Comparison of ENCODE assay signal across 23 mouse cellular contexts in genomic region chr3:90600036-90600435, GRCm38 (mm10). TPM values are rescaled to one million over a fixed set of nuclear protein-coding genes. Genes with fewer than 3 reads are reported as not detected.
DNase-seq lines count a peak whose midpoint lies in the region; ATAC-seq and TF ChIP-seq lines count a peak whose summit lies in the region.
"Had no signal": no experiment of that assay in that cellular context is flagged by ENCODE, and none has a peak within 500 bp of the region (broad histone marks: within the 10 kb centered on the region; RNA-seq: fewer than 3 reads in every experiment).

No protein-coding gene starts in this region.

- no peak for ATAC-seq in lung, postnatal 0 days
- ATAC-seq: forebrain, embryonic 13.5 days; forebrain, postnatal 0 days; intestine, embryonic 16.5 days had no signal

- no peak overlapping the region for H3K9ac ChIP-seq in lung, postnatal 0 days (replicated peaks; ENCODE audit: low read depth)
- H3K9ac ChIP-seq: forebrain, embryonic 13.5 days; forebrain, postnatal 0 days; hindbrain, embryonic 15.5 days had no signal

- no peak overlapping the region for H3K4me3 ChIP-seq in heart, embryonic 10.5 days
- H3K4me3 ChIP-seq in brown adipose tissue, adult 24 weeks (ENCODE audit: insufficient read depth, low read depth, low read length) = no peak overlapping the region
- no peak overlapping the region for H3K4me3 ChIP-seq in embryonic facial prominence, embryonic 10.5 days
- H3K4me3 ChIP-seq in myocyte = no peak overlapping the region
- H3K4me3 ChIP-seq in lung, postnatal 0 days (ENCODE audit: low read depth, low read length) = no peak overlapping the region
- H3K4me3 ChIP-seq: forebrain, embryonic 13.5 days; hindbrain, embryonic 15.5 days had no signal

- no peaks in the 10 kb centered on the region for H3K9me3 ChIP-seq in heart, embryonic 10.5 days
- no peaks in the 10 kb centered on the region for H3K9me3 ChIP-seq in embryonic facial prominence, embryonic 10.5 days
- no peaks in the 10 kb centered on the region for H3K9me3 ChIP-seq in lung, postnatal 0 days (ENCODE audit: low read length)
- H3K9me3 ChIP-seq: forebrain, embryonic 13.5 days; hindbrain, embryonic 15.5 days had no signal

- peaks cover 21% of the 10 kb centered on the region for H3K79me2 ChIP-seq in myocyte (ENCODE audit: control insufficient read depth, insufficient read depth)

- H3K4me1 ChIP-seq in heart, embryonic 10.5 days = 0 out of 2 replicates have a peak, but pooled peaks cover 12% of the 10 kb centered on the region
- H3K4me1 ChIP-seq in brown adipose tissue, adult 24 weeks (ENCODE audit: control insufficient read depth, insufficient read depth, insufficient read length, low read length) = peaks cover 41% of the 10 kb centered on the region
- peaks cover 39% of the 10 kb centered on the region for H3K4me1 ChIP-seq in embryonic facial prominence, embryonic 10.5 days
- H3K4me1 ChIP-seq in lung, postnatal 0 days (ENCODE audit: insufficient read depth, low read depth, low read length) = peaks cover 9% of the 10 kb centered on the region

- TF ChIP-seq EP300 in lung, postnatal 0 days (IDR thresholded peaks at IDR 0.05) = no peak

- no peaks in the 10 kb centered on the region for H3K36me3 ChIP-seq in heart, embryonic 10.5 days
- no peaks in the 10 kb centered on the region for H3K36me3 ChIP-seq in embryonic facial prominence, embryonic 10.5 days (replicated peaks)
- no peaks in the 10 kb centered on the region for H3K36me3 ChIP-seq in myocyte (ENCODE audit: control insufficient read depth, insufficient read depth)
- no peaks in the 10 kb centered on the region for H3K36me3 ChIP-seq in lung, postnatal 0 days (ENCODE audit: insufficient read depth, low read length)
- H3K36me3 ChIP-seq: hindbrain, embryonic 15.5 days had no signal

- H3K4me2 ChIP-seq in myocyte (ENCODE audit: low read depth) = peak overlapping the region; percentile 67
- no peak overlapping the region for H3K4me2 ChIP-seq in lung, postnatal 0 days (replicated peaks; ENCODE audit: low read depth, low read length)
- H3K4me2 ChIP-seq: forebrain, embryonic 13.5 days; hindbrain, embryonic 15.5 days had no signal

- TF ChIP-seq CTCF in lung, postnatal 0 days (IDR thresholded peaks at IDR 0.05) = no peak

- H3K27ac ChIP-seq in heart, embryonic 10.5 days = no peak overlapping the region
- H3K27ac ChIP-seq in brown adipose tissue, adult 24 weeks (replicated peaks; ENCODE audit: low read depth, low read length) = 0 out of 2 replicates have a peak overlapping the region, but pooled peaks have one; percentile 29
- H3K27ac ChIP-seq in embryonic facial prominence, embryonic 10.5 days (replicated peaks) = peak overlapping the region; percentile 1; the same call in 1 of the 2 replicates
- no peak overlapping the region for H3K27ac ChIP-seq in lung, postnatal 0 days (ENCODE audit: low read length)
- H3K27ac ChIP-seq: forebrain, embryonic 13.5 days; hindbrain, embryonic 15.5 days had no signal

- TF ChIP-seq POLR2A in myocyte (IDR thresholded peaks at IDR 0.05; ENCODE audit: insufficient read length, low read depth) = no peak

- H3K27me3 ChIP-seq in heart, embryonic 10.5 days (ENCODE audit: insufficient read depth, poor library complexity, severe bottlenecking) = no peaks in the 10 kb centered on the region
- no peaks in the 10 kb centered on the region for H3K27me3 ChIP-seq in embryonic facial prominence, embryonic 10.5 days (replicated peaks; ENCODE audit: low read depth, poor library complexity, severe bottlenecking)
- no peaks in the 10 kb centered on the region for H3K27me3 ChIP-seq in myocyte (ENCODE audit: control insufficient read depth, insufficient read depth, insufficient read length)
- H3K27me3 ChIP-seq in lung, postnatal 0 days (replicated peaks; ENCODE audit: insufficient read depth, low read length) = no peaks in the 10 kb centered on the region
- H3K27me3 ChIP-seq: forebrain, embryonic 13.5 days; hindbrain, embryonic 15.5 days had no signal

- no peak overlapping the region for H3ac ChIP-seq in myocyte (ENCODE audit: control insufficient read depth, insufficient read length)

- DNase-seq in heart, embryonic 10.5 days (ENCODE audit: low spot score) = peak; percentile 68
- DNase-seq in heart, postnatal 4 days = no peak
- DNase-seq in embryonic facial prominence, embryonic 10.5 days (ENCODE audit: low spot score) = no peak
- no peak for DNase-seq in kidney, adult 11 months
- no peak for DNase-seq in lung, postnatal 0 days (ENCODE audit: low spot score)
- DNase-seq: adrenal gland, adult 2 months; adrenal gland, postnatal 25 days; cerebellum, adult 2 months; cerebellum, postnatal 10 days; forebrain, postnatal 0 days had no signal

- 75% methylated on average over 6 of the region's 6 CpGs for WGBS in heart, embryonic 10.5 days
- WGBS in embryonic facial prominence, embryonic 10.5 days = 78% methylated on average over 6 of the region's 6 CpGs
- WGBS in lung, postnatal 0 days = 87% methylated on average over 6 of the region's 6 CpGs

TF ChIP-seq in myocyte, 11 proteins besides CTCF, POLR2A, EP300 and RAD21:
- no peak for TF ChIP-seq SRF (IDR thresholded peaks at IDR 0.05; ENCODE audit: control insufficient read depth, insufficient read length, low read depth)
- TF ChIP-seq POLR2AphosphoS2 (IDR thresholded peaks at IDR 0.05; ENCODE audit: insufficient read length, low read depth) = no peak
- no peak for TF ChIP-seq TCF12 (IDR thresholded peaks at IDR 0.05; ENCODE audit: insufficient read depth, poor library complexity, severe bottlenecking)
- no peak for TF ChIP-seq CEBPB (IDR thresholded peaks at IDR 0.05; ENCODE audit: insufficient read depth, poor library complexity, severe bottlenecking)
- TF ChIP-seq MYOG (IDR thresholded peaks at IDR 0.05; ENCODE audit: control insufficient read depth in 1 of 3, insufficient read depth in 1 of 3, insufficient read length in 2 of 3, low read depth in 2 of 3) = no peak
- no peak for TF ChIP-seq REST (IDR thresholded peaks at IDR 0.05; ENCODE audit: insufficient read depth, insufficient read length)
- TF ChIP-seq USF1 (IDR thresholded peaks at IDR 0.05; ENCODE audit: low read depth) = no peak
- TF ChIP-seq MAX (IDR thresholded peaks at IDR 0.05; ENCODE audit: low read depth) = no peak

RNA-seq across cellular contexts. Expression of gene Gm42674, which starts 1.7 kb away (rescaled TPM):
- polyA plus RNA-seq in heart, embryonic 10.5 days (2016; fragmentation: Nextera tagmentation; extraction: Ambion mirVana) = not detected in 2 replicates
- total RNA-seq in heart, postnatal 4 days (2021) = not detected
- polyA plus RNA-seq in brown adipose tissue, adult 24 weeks (2012; ENCODE audit: insufficient read depth, insufficient read length, missing spikeins) = not detected in 2 replicates
- not detected in 2 replicates for polyA plus RNA-seq in embryonic facial prominence, embryonic 10.5 days (2016; fragmentation: Nextera tagmentation; extraction: Ambion mirVana)
- 0.89 TPM for polyA plus RNA-seq in myocyte (2012; fragmentation: generic; extraction: Trizol)
- polyA plus RNA-seq in lung, postnatal 0 days (2015; fragmentation: Nextera tagmentation; extraction: Ambion mirVana) = not detected in 2 replicates
- total RNA-seq: adrenal gland, adult 2 months; adrenal gland, postnatal 25 days; ES-E14; forebrain, postnatal 0 days; gastrocnemius, adult 18-20 months; gastrocnemius, postnatal 36 days; heart, adult 8-10 months; heart, postnatal 10 days; hematopoietic stem cell, adult 5-6 weeks had no signal
- polyA plus RNA-seq: adrenal gland, adult 2 months; cerebellum, adult 2 months; embryonic facial prominence, embryonic 11.5 days; forebrain, embryonic 13.5 days; forebrain, postnatal 0 days; heart, embryonic 14.5 days; hindbrain, embryonic 15.5 days; intestine, embryonic 16.5 days had no signal

RNA-seq across cellular contexts. Expression of gene S100a4, which starts 3.5 kb away (rescaled TPM):
- polyA plus RNA-seq in heart, embryonic 10.5 days (2016; fragmentation: Nextera tagmentation; extraction: Ambion mirVana) = 0.30 and 0.43 TPM in 2 replicates
- 1 to 10 TPM; 7.6 to 9.5 TPM for total RNA-seq in heart, postnatal 4 days (2021)
- 21.4 and 30.3 TPM in 2 replicates for polyA plus RNA-seq in brown adipose tissue, adult 24 weeks (2012; ENCODE audit: insufficient read depth, insufficient read length, missing spikeins)
- polyA plus RNA-seq in embryonic facial prominence, embryonic 10.5 days (2016; fragmentation: Nextera tagmentation; extraction: Ambion mirVana) = 1.1 TPM in 1 of 2 replicates, not detected in the other
- 3,627 TPM for polyA plus RNA-seq in myocyte (2012; fragmentation: generic; extraction: Trizol)
- 18.4 and 24.3 TPM in 2 replicates for polyA plus RNA-seq in lung, postnatal 0 days (2015; fragmentation: Nextera tagmentation; extraction: Ambion mirVana)

RNA-seq across cellular contexts. Expression of gene S100a5, which starts 8.3 kb away (rescaled TPM):
- not detected in 2 replicates for polyA plus RNA-seq in heart, embryonic 10.5 days (2016; fragmentation: Nextera tagmentation; extraction: Ambion mirVana)
- total RNA-seq in heart, postnatal 4 days (2021) = not detected
- not detected in 2 replicates for polyA plus RNA-seq in brown adipose tissue, adult 24 weeks (2012; ENCODE audit: insufficient read depth, insufficient read length, missing spikeins)
- not detected in 2 replicates for polyA plus RNA-seq in embryonic facial prominence, embryonic 10.5 days (2016; fragmentation: Nextera tagmentation; extraction: Ambion mirVana)
- 0.19 TPM for polyA plus RNA-seq in myocyte (2012; fragmentation: generic; extraction: Trizol)
- not detected in 2 replicates for polyA plus RNA-seq in lung, postnatal 0 days (2015; fragmentation: Nextera tagmentation; extraction: Ambion mirVana)
- total RNA-seq: adrenal gland, adult 2 months; adrenal gland, postnatal 25 days; ES-E14; forebrain, postnatal 0 days; heart, adult 8-10 months; heart, postnatal 10 days; hematopoietic stem cell, adult 5-6 weeks had no signal
- polyA plus RNA-seq: adrenal gland, adult 2 months; cerebellum, adult 2 months; embryonic facial prominence, embryonic 11.5 days; forebrain, embryonic 13.5 days; forebrain, postnatal 0 days; heart, embryonic 14.5 days; hindbrain, embryonic 15.5 days had no signal

RNA-seq across cellular contexts. Expression of gene S100a2, which starts 10.0 kb away (rescaled TPM):
- polyA plus RNA-seq in heart, embryonic 10.5 days (2016; fragmentation: Nextera tagmentation; extraction: Ambion mirVana) = not detected in 2 replicates
- not detected for total RNA-seq in heart, postnatal 4 days (2021)
- not detected in 2 replicates for polyA plus RNA-seq in brown adipose tissue, adult 24 weeks (2012; ENCODE audit: insufficient read depth, insufficient read length, missing spikeins)
- not detected in 2 replicates for polyA plus RNA-seq in embryonic facial prominence, embryonic 10.5 days (2016; fragmentation: Nextera tagmentation; extraction: Ambion mirVana)
- not detected for polyA plus RNA-seq in myocyte (2012; fragmentation: generic; extraction: Trizol)
- 0.66 TPM in 1 of 2 replicates, not detected in the other for polyA plus RNA-seq in lung, postnatal 0 days (2015; fragmentation: Nextera tagmentation; extraction: Ambion mirVana)
- total RNA-seq: adrenal gland, adult 2 months; adrenal gland, postnatal 25 days; ES-E14; forebrain, postnatal 0 days; gastrocnemius, adult 18-20 months; gastrocnemius, postnatal 36 days; heart, adult 8-10 months; heart, postnatal 10 days; hematopoietic stem cell, adult 5-6 weeks had no signal
- polyA plus RNA-seq: adrenal gland, adult 2 months; cerebellum, adult 2 months; embryonic facial prominence, embryonic 11.5 days; forebrain, embryonic 13.5 days; forebrain, postnatal 0 days; heart, embryonic 14.5 days; hindbrain, embryonic 15.5 days; intestine, embryonic 16.5 days had no signal

RNA-seq across cellular contexts. Expression of gene S100a6, which starts 12.6 kb away (rescaled TPM):
- 27.3 and 28.9 TPM in 2 replicates for polyA plus RNA-seq in heart, embryonic 10.5 days (2016; fragmentation: Nextera tagmentation; extraction: Ambion mirVana)
- total RNA-seq in heart, postnatal 4 days (2021) = 10 to 100 TPM; 72.1 to 75.9 TPM
- polyA plus RNA-seq in brown adipose tissue, adult 24 weeks (2012; ENCODE audit: insufficient read depth, insufficient read length, missing spikeins) = 192 and 232 TPM in 2 replicates
- 17.7 and 21.3 TPM in 2 replicates for polyA plus RNA-seq in embryonic facial prominence, embryonic 10.5 days (2016; fragmentation: Nextera tagmentation; extraction: Ambion mirVana)
- 2,472 TPM for polyA plus RNA-seq in myocyte (2012; fragmentation: generic; extraction: Trizol)
- polyA plus RNA-seq in lung, postnatal 0 days (2015; fragmentation: Nextera tagmentation; extraction: Ambion mirVana) = 1,618 and 1,721 TPM in 2 replicates

Comparison
In these comparisons a context has a peak if more than half of its experiments do, and no peak if none do; other contexts are left out.
1. H3K27ac ChIP-seq: peak in brown adipose tissue, adult 24 weeks (single experiment) and embryonic facial prominence, embryonic 10.5 days (single experiment); none in heart, embryonic 10.5 days (single experiment) and lung, postnatal 0 days (single experiment).
2. RNA of gene S100a4, which starts 3.5 kb away (polyA plus RNA-seq): 3,627 TPM in myocyte (single experiment); 21.4 to 30.3 TPM in brown adipose tissue, adult 24 weeks, 18.4 to 24.3 TPM in lung, postnatal 0 days, 1.1 TPM in embryonic facial prominence, embryonic 10.5 days and 0.30 to 0.43 TPM in heart, embryonic 10.5 days; every median in the first group is over 100 times any median in the second.